Mouse (Mus musculus): ENCODE results near the gene Ces4a. TPM values are rescaled to one million over a fixed set of nuclear protein-coding genes. Genes with fewer than 3 reads are reported as not detected.
"Not testable (repeated sequence)": the region's sequence is repeated elsewhere in the genome, so short reads cannot be mapped to it uniquely, and the experiment has no call there.

Gene Ces4a
- not detected in 2 replicates for total RNA-seq (2012; rRNA removed)
- polyA plus RNA-seq (2012; ENCODE audit: insufficient read depth in 1 of 2, insufficient read length in 2 of 2, low read depth in 1 of 2, low replicate concordance in 2 of 2, missing spikeins in 1 of 2) = not detected

- Histone ChIP-seq H3K9me3 (replicated peaks; ENCODE audit: insufficient read depth, low read length) (no peaks in the 10 kb centered on the region), H3K4me1 (ENCODE audit: control insufficient read depth in 1 of 2, insufficient read depth in 2 of 2, low read length in 2 of 2) (no peaks in the 10 kb centered on the region), H3K79me2 (ENCODE audit: control insufficient read depth, insufficient read depth, low read length, poor library complexity) (no peaks in the 10 kb centered on the region), H3K9ac (ENCODE audit: control insufficient read depth, low read depth, low read length, poor library complexity, severe bottlenecking) (no peak within 1 kb of the TSS), H3K4me3 (ENCODE audit: control insufficient read depth in 1 of 2, insufficient read depth in 1 of 2, low read depth in 2 of 2, low read length in 2 of 2) (no peak within 1 kb of the TSS), H3K36me3 (ENCODE audit: control insufficient read depth in 1 of 2, insufficient read depth in 2 of 2, low read length in 2 of 2) (no peaks in the 10 kb centered on the region), H3K27ac (ENCODE audit: control insufficient read depth, low read depth, low read length) (no peak within 1 kb of the TSS), H3K27me3 (ENCODE audit: control insufficient read depth in 1 of 2, insufficient read depth in 2 of 2, low read length in 2 of 2) (peaks cover 11% of the 10 kb centered on the region in 2 experiments)
- TF ChIP-seq NRF1 (IDR thresholded peaks at IDR 0.05; ENCODE audit: insufficient read depth, low read depth, low read length, poor library complexity, severe bottlenecking) (no peak), MAX (IDR thresholded peaks at IDR 0.05; ENCODE audit: low read length) (no peak), UBTF (IDR thresholded peaks at IDR 0.05; ENCODE audit: borderline replicate concordance, insufficient read depth, low read depth, low read length) (no peak), EP300 (IDR thresholded peaks at IDR 0.05; ENCODE audit: low read depth in 1 of 2, low read length in 2 of 2) (no peak), USF1 (IDR thresholded peaks at IDR 0.05; ENCODE audit: low read depth, low read length) (no peak), ZMIZ1 (IDR thresholded peaks at IDR 0.05; ENCODE audit: low read depth, low read length) (no peak), MEF2A (IDR thresholded peaks at IDR 0.05; ENCODE audit: extremely low read depth, insufficient replicate concordance, low read depth, low read length, poor library complexity, severe bottlenecking) (no peak), TCF12 (IDR thresholded peaks at IDR 0.05; ENCODE audit: low read depth, low read length) (no peak), SMC3 (IDR thresholded peaks at IDR 0.05; ENCODE audit: low read depth, low read length) (no peak), CHD1 (IDR thresholded peaks at IDR 0.05; ENCODE audit: low read depth, low read length) (no peak), ZKSCAN1 (IDR thresholded peaks at IDR 0.05; ENCODE audit: low read depth, low read length) (no peak)
- DNase-seq (ENCODE audit: low read depth, low spot score) = no peak
These were observed at the start of gene Ces4a for GRCm38 (mm10) chr8:105131509-105131908. TSS of gene Ces4a (plus strand) at chr8:105131800.

GRCm38 (mm10) chr8:105083449-105084050 is 48.0 kb upstream of the Ces4a start, which contains the start of gene Ces3b:
TSS of gene Ces3b (plus strand) at chr8:105083753.
- H3K79me2 ChIP-seq (ENCODE audit: control insufficient read depth, insufficient read depth, low read length, poor library complexity) = no peaks in the 10 kb centered on the region
- no peak for TF ChIP-seq RAD21 (IDR thresholded peaks at IDR 0.05; ENCODE audit: low read depth, low read length)
- no peak for TF ChIP-seq ZKSCAN1 (IDR thresholded peaks at IDR 0.05; ENCODE audit: low read depth, low read length)
- TF ChIP-seq TCF12 (IDR thresholded peaks at IDR 0.05; ENCODE audit: low read depth, low read length) = no peak
- TF ChIP-seq E2F4 (IDR thresholded peaks at IDR 0.05; ENCODE audit: borderline replicate concordance, low read depth, low read length) = no peak
- TF ChIP-seq ELF1 (IDR thresholded peaks at IDR 0.05; ENCODE audit: low read depth, low read length) = no peak
- TF ChIP-seq CHD1 (IDR thresholded peaks at IDR 0.05; ENCODE audit: low read depth, low read length) = no peak
- no peak for TF ChIP-seq RCOR1 (IDR thresholded peaks at IDR 0.05; ENCODE audit: low read depth, low read length)
- no peak for TF ChIP-seq CHD2 (IDR thresholded peaks at IDR 0.05; ENCODE audit: low read length)
- no peak for TF ChIP-seq USF1 (IDR thresholded peaks at IDR 0.05; ENCODE audit: low read depth, low read length)
- TF ChIP-seq CTCF (IDR thresholded peaks at IDR 0.05 in 2 of 3, conservative IDR thresholded peaks at IDR 0.05 in 1 of 3; ENCODE audit: control insufficient read depth in 1 of 3, insufficient read depth in 1 of 3, low read depth in 2 of 3, low read length in 3 of 3, poor library complexity in 1 of 3, severe bottlenecking in 1 of 3) = no peak
- no peak for TF ChIP-seq NELFE (IDR thresholded peaks at IDR 0.05; ENCODE audit: low read depth, low read length)
- TF ChIP-seq NRF1 (IDR thresholded peaks at IDR 0.05; ENCODE audit: insufficient read depth, low read depth, low read length, poor library complexity, severe bottlenecking) = no peak
- no peak for TF ChIP-seq HCFC1 (IDR thresholded peaks at IDR 0.05; ENCODE audit: low read depth, low read length)
- no peak for TF ChIP-seq BHLHE40 (IDR thresholded peaks at IDR 0.05; ENCODE audit: borderline replicate concordance, low read depth, low read length)
- no peak for TF ChIP-seq GABPA (IDR thresholded peaks at IDR 0.05; ENCODE audit: low read depth, low read length)
- TF ChIP-seq MAZ (IDR thresholded peaks at IDR 0.05; ENCODE audit: low read depth, low read length) = no peak
- no peak for TF ChIP-seq TAL1 (IDR thresholded peaks at IDR 0.05; ENCODE audit: low read length)
- H3K36me3 ChIP-seq (ENCODE audit: control insufficient read depth in 1 of 2, insufficient read depth in 2 of 2, low read length in 2 of 2) = no peaks in the 10 kb centered on the region
- peaks cover 8 to 9% of the 10 kb centered on the region in 2 experiments; a peak in 3 of 4 replicates for H3K27me3 ChIP-seq (ENCODE audit: control insufficient read depth in 1 of 2, insufficient read depth in 2 of 2, low read length in 2 of 2)
- H3K4me3 ChIP-seq (ENCODE audit: control insufficient read depth in 1 of 2, insufficient read depth in 1 of 2, low read depth in 2 of 2, low read length in 2 of 2) = no peak within 1 kb of the TSS
- H3K9ac ChIP-seq (ENCODE audit: control insufficient read depth, low read depth, low read length, poor library complexity, severe bottlenecking) = no peak within 1 kb of the TSS
- DNase-seq (ENCODE audit: low read depth, low spot score) = no peak
- H3K9me3 ChIP-seq (replicated peaks; ENCODE audit: insufficient read depth, low read length) = no peaks in the 10 kb centered on the region
- H3K27ac ChIP-seq (ENCODE audit: control insufficient read depth, low read depth, low read length) = no peak within 1 kb of the TSS
- H3K4me1 ChIP-seq (ENCODE audit: control insufficient read depth in 1 of 2, insufficient read depth in 2 of 2, low read length in 2 of 2) = no peaks in the 10 kb centered on the region

- H3K9ac ChIP-seq (ENCODE audit: control insufficient read depth, low read depth, low read length, poor library complexity, severe bottlenecking); H3K4me1 ChIP-seq (ENCODE audit: control insufficient read depth in 1 of 2, insufficient read depth in 2 of 2, low read length in 2 of 2); DNase-seq (ENCODE audit: low read depth, low spot score); H3K9me3 ChIP-seq (replicated peaks; ENCODE audit: insufficient read depth, low read length); H3K4me3 ChIP-seq (ENCODE audit: control insufficient read depth in 1 of 2, insufficient read depth in 1 of 2, low read depth in 2 of 2, low read length in 2 of 2); H3K36me3 ChIP-seq (ENCODE audit: control insufficient read depth in 1 of 2, insufficient read depth in 2 of 2, low read length in 2 of 2); H3K79me2 ChIP-seq (ENCODE audit: control insufficient read depth, insufficient read depth, low read length, poor library complexity); H3K27ac ChIP-seq (ENCODE audit: control insufficient read depth, low read depth, low read length): not testable (repeated sequence)
- H3K27me3 ChIP-seq (ENCODE audit: control insufficient read depth in 1 of 2, insufficient read depth in 2 of 2, low read length in 2 of 2) = peaks cover 18% of the 10 kb centered on the region in 2 experiments
These were observed 43.4 kb upstream of the Ces4a start for GRCm38 (mm10) chr8:105088166-105088565.
